Mouse (Mus musculus) lung, postnatal 0 days (tissue): Measurements from ENCODE around the gene Pdlim1.

ENCODE experiments used
- CTCF ChIP-seq: IDR thresholded peaks from 2 replicates; pipeline ENCODE4 v1.5.1; 2016; ENCODE audit warnings: antibody characterized with exemption, mild to moderate bottlenecking
- EP300 ChIP-seq: IDR thresholded peaks from 2 replicates; pipeline ENCODE4 v1.6.1; 2016; ENCODE audit warnings: antibody characterized with exemption, mild to moderate bottlenecking, control low read depth

GRCm38 (mm10) chr19:40225102-40225760, 46.4 kb downstream of the Pdlim1 start:
- TF ChIP-seq CTCF: peak; percentile 83
- TF ChIP-seq EP300: no peak
